Mouse (Mus musculus): ENCODE data around the gene Catspere2. TPM values are rescaled to one million over a fixed set of nuclear protein-coding genes. Genes with fewer than 3 reads are reported as not detected.

Gene Catspere2
- polyA plus RNA-seq, 1 experiment from 2014 or later, result 0.05 TPM

Other genes with a start within 250 kb of the Catspere2 start
- 23.7 and 25.4 TPM in 2 replicates for gene Adss, start 186.9 kb upstream of the Catspere2 start, polyA plus RNA-seq (2016; fragmentation: Nextera tagmentation; extraction: Ambion mirVana)
- 15.0 and 15.2 TPM in 2 replicates for gene Desi2, start 204.0 kb downstream of the Catspere2 start, polyA plus RNA-seq (2016; fragmentation: Nextera tagmentation; extraction: Ambion mirVana)